ENCODE assay signal across 22 mouse cellular contexts in genomic region chr9:115658477-115658876, GRCm38 (mm10).
A peak's percentile ranks its signal among the peaks of the same experiment; 100 is the strongest.
DNase-seq lines count a peak whose midpoint lies in the region; ATAC-seq and TF ChIP-seq lines count a peak whose summit lies in the region.
"Had no signal": no experiment of that assay in that cellular context is flagged by ENCODE, and none has a peak within 500 bp of the region (broad histone marks: within the 10 kb centered on the region; RNA-seq: fewer than 3 reads in every experiment).

No protein-coding gene starts in this region.

- no peak overlapping the region for H3K9ac ChIP-seq in stomach, embryonic 15.5 days
- no peak overlapping the region for H3K9ac ChIP-seq in hindbrain, postnatal 0 days (replicated peaks; ENCODE audit: low read length)
- H3K9ac ChIP-seq: heart, embryonic 13.5 days; hindbrain, embryonic 15.5 days had no signal

- no peak overlapping the region for H3K4me3 ChIP-seq in stomach, embryonic 15.5 days (replicated peaks)
- no peak overlapping the region for H3K4me3 ChIP-seq in hindbrain, postnatal 0 days (ENCODE audit: low read length)
- H3K4me3 ChIP-seq: forebrain, embryonic 10.5 days; heart, adult 2 months; heart, embryonic 10.5 days; heart, embryonic 13.5 days; hindbrain, embryonic 15.5 days had no signal

- H3K36me3 ChIP-seq in stomach, embryonic 15.5 days = no peaks in the 10 kb centered on the region
- no peaks in the 10 kb centered on the region for H3K36me3 ChIP-seq in hindbrain, postnatal 0 days (ENCODE audit: insufficient read depth, low read length)
- H3K36me3 ChIP-seq: forebrain, embryonic 10.5 days; heart, embryonic 10.5 days; heart, embryonic 13.5 days; hindbrain, embryonic 15.5 days had no signal

- WGBS in stomach, embryonic 15.5 days = 77% methylated on average over 5 of the region's 5 CpGs
- 88% methylated on average over 5 of the region's 5 CpGs for WGBS in hindbrain, postnatal 0 days

- DNase-seq in right cerebral cortex, adult 18-20 months = peak; percentile 11
- no peak for DNase-seq in right cerebral cortex, postnatal 4 days
- DNase-seq in yolk sac, embryonic 10.5 days (ENCODE audit: low spot score) = peak; percentile 33
- no peak for DNase-seq in hindbrain, postnatal 0 days (ENCODE audit: low spot score)
- DNase-seq in cerebellum, postnatal 36 days = no peak
- DNase-seq: adrenal gland, adult 2 months; adrenal gland, postnatal 14 days; cerebellum, adult 11-12 months; cerebellum, adult 8-10 months; cerebellum, postnatal 10 days; gastrocnemius, postnatal 10 days; gastrocnemius, postnatal 36 days; heart, adult 2 months; heart, postnatal 14 days; heart, postnatal 4 days had no signal

- no peaks in the 10 kb centered on the region for H3K9me3 ChIP-seq in stomach, embryonic 15.5 days
- H3K9me3 ChIP-seq in hindbrain, postnatal 0 days (ENCODE audit: low read length) = no peaks in the 10 kb centered on the region
- H3K9me3 ChIP-seq: heart, embryonic 10.5 days; heart, embryonic 13.5 days; hindbrain, embryonic 15.5 days had no signal

- no peak overlapping the region for H3K27ac ChIP-seq in stomach, embryonic 15.5 days
- no peak overlapping the region for H3K27ac ChIP-seq in hindbrain, postnatal 0 days
- H3K27ac ChIP-seq: forebrain, embryonic 10.5 days; heart, adult 2 months; heart, embryonic 10.5 days; heart, embryonic 13.5 days; hindbrain, embryonic 15.5 days had no signal

- H3K4me1 ChIP-seq in stomach, embryonic 15.5 days = no peaks in the 10 kb centered on the region
- H3K4me1 ChIP-seq in hindbrain, postnatal 0 days (ENCODE audit: insufficient read depth, low read length) = no peaks in the 10 kb centered on the region
- H3K4me1 ChIP-seq: forebrain, embryonic 10.5 days; hindbrain, embryonic 15.5 days had no signal

- H3K27me3 ChIP-seq in stomach, embryonic 15.5 days (replicated peaks) = no peaks in the 10 kb centered on the region
- H3K27me3 ChIP-seq in hindbrain, postnatal 0 days (ENCODE audit: insufficient read depth, low read length) = no peaks in the 10 kb centered on the region
- H3K27me3 ChIP-seq: heart, embryonic 13.5 days; hindbrain, embryonic 15.5 days had no signal

- no peak overlapping the region for H3K4me2 ChIP-seq in stomach, embryonic 15.5 days
- no peak overlapping the region for H3K4me2 ChIP-seq in hindbrain, postnatal 0 days (ENCODE audit: low read depth, low read length)
- H3K4me2 ChIP-seq: heart, embryonic 13.5 days; hindbrain, embryonic 15.5 days had no signal

- no peak for TF ChIP-seq CTCF in hindbrain, postnatal 0 days (IDR thresholded peaks at IDR 0.05; ENCODE audit: low read depth)

- ATAC-seq in stomach, embryonic 15.5 days (ENCODE audit: insufficient read depth, low FRiP score, low read depth) = peak; percentile 53; the same call in 1 of the 2 replicates
- no peak for ATAC-seq in hindbrain, postnatal 0 days
- ATAC-seq: CD4-positive, CD25-positive, alpha-beta regulatory T cell, adult 4 months; forebrain, embryonic 14.5 days had no signal

Comparison
In these comparisons a context has a peak if more than half of its experiments do, and no peak if none do; other contexts are left out.
1. DNase-seq: peak in right cerebral cortex, adult 18-20 months (single experiment) and yolk sac, embryonic 10.5 days (single experiment); none in right cerebral cortex, postnatal 4 days (single experiment), hindbrain, postnatal 0 days (single experiment) and cerebellum, postnatal 36 days (0 of 2).